Mouse (Mus musculus) midbrain, embryonic 16.5 days (tissue): ENCODE results near the gene Cdc26. TPM values are rescaled to one million over a fixed set of nuclear protein-coding genes. Genes with fewer than 3 reads are reported as not detected.
A peak's percentile ranks its signal among the peaks of the same experiment; 100 is the strongest.

Source experiments
- ATAC-seq: fragments of 200-750 bp; cut with Nextera tagmentation; 2 replicates; pipeline ENCODE4 v1.8.0; 2017; ENCODE audit warnings: moderate TSS enrichment
- H3K27ac ChIP-seq: fragments of 300-500 bp; sonication (generic); 2 replicates; pipeline ENCODE4 v1.5.1; 2014; ENCODE audit warnings: mild to moderate bottlenecking, low read length, mixed read lengths
- H3K27me3 ChIP-seq: fragments of 300-500 bp; sonication (generic); 2 replicates; pipeline ENCODE4 v1.6.1; 2014; ENCODE audit warnings: low read depth, low read length, mixed read lengths; ENCODE audit not compliant: control insufficient read depth, insufficient read depth
- H3K36me3 ChIP-seq: fragments of 300-500 bp; sonication (generic); 2 replicates; pipeline ENCODE4 v1.6.1; 2014; ENCODE audit warnings: mild to moderate bottlenecking, low read length, moderate library complexity, mixed read lengths; ENCODE audit not compliant: control insufficient read depth, insufficient read depth
- H3K4me1 ChIP-seq: fragments of 300-500 bp; sonication (generic); 2 replicates; pipeline ENCODE4 v1.6.1; 2014; ENCODE audit warnings: mild to moderate bottlenecking, low read length, mixed read lengths; ENCODE audit not compliant: control insufficient read depth, insufficient read depth
- H3K4me2 ChIP-seq: fragments of 300-500 bp; sonication (generic); 2 replicates; pipeline ENCODE4 v1.6.1; 2014; ENCODE audit warnings: mild to moderate bottlenecking, low read length, mixed read lengths
- H3K4me3 ChIP-seq: fragments of 300-500 bp; sonication (generic); 2 replicates; pipeline ENCODE4 v1.5.1; 2014; ENCODE audit warnings: low read depth, mild to moderate bottlenecking, low read length, moderate library complexity, mixed read lengths
- H3K9ac ChIP-seq: fragments of 300-500 bp; sonication (generic); 2 replicates; pipeline ENCODE4 v1.6.1; 2014; ENCODE audit warnings: low read depth, low read length, mixed read lengths
- H3K9me3 ChIP-seq: fragments of 300-500 bp; sonication (generic); replicated peaks from 2 replicates; pipeline ENCODE4 v1.6.1; 2014; ENCODE audit warnings: mild to moderate bottlenecking, low read length, mixed read lengths; ENCODE audit not compliant: control insufficient read depth, poor library complexity, severe bottlenecking
- WGBS: fragments of 180-500 bp; shearing (Covaris S2); extraction: QIAGEN DNeasy Blood & Tissue Kit; methylation state at CpG from one replicate; pipeline ENCODE4 v1.1.7; 2014; 5-methylcytosine and 5-hydroxymethylcytosine counted together
- polyA plus RNA-seq: library from polyadenylated mRNA; unstranded; fragments of >200 nt; fragmentation: Nextera tagmentation; extraction: Ambion mirVana; gene quantifications from 2 replicates; pipeline ENCODE4 v1.2.1, GENCODE M21; 2015

Gene Cdc26
- polyA plus RNA-seq, result 75.1 and 76.4 TPM in 2 replicates

DNA sequence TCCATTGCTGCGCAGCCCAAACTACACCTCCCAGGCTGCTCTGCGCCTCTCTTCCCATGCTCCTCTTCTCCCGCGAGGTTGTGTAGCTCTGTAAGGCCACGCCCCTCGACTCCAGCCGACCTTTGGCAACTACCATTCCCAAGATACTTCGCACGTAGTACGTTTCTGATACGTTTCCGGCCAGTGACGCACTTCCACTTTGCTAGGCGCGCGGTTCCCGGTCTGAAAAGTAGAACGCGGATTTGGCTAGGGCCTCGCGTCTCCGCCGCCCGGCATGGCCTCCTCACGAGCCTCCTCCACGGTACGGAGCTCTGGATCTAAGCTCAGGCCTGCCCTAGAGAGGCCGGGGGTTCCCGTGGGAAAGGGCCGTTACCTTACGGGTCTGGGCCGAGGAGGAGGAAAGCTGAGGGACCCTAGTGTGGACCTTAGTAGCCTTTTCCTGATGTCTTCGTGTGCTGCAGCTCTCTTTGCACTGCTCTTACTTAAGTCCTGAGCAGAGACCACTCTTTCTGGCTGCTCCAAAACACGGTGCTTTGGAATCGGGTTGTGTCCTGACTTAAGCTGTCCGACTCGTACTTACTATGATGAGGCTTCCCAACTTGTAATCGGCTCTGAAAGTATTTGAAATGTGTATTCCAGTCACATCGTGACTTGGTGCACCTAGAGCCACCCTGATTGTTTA, at the start of gene Cdc26, which contains the start of gene Prpf4:
Gene Cdc26 (minus strand): TSS at position 42 of the 682 bp plus-strand sequence.
Gene Prpf4 (plus strand): TSS at position 197 of the 682 bp plus-strand sequence.
- no peaks in the 10 kb centered on the region for H3K27me3 ChIP-seq
- peak within 1 kb of the TSS; percentile 72 for H3K4me2 ChIP-seq
- peaks cover 12% of the 10 kb centered on the region for H3K36me3 ChIP-seq
- H3K4me3 ChIP-seq, result peak within 1 kb of the TSS; percentile 68
- peak; percentile 100 for ATAC-seq
- H3K4me1 ChIP-seq, result peaks cover 31% of the 10 kb centered on the region
- peak within 1 kb of the TSS; percentile 78 for H3K27ac ChIP-seq
- under 1% methylated on average over 39 of the region's 39 CpGs for WGBS
- H3K9me3 ChIP-seq, result no peaks in the 10 kb centered on the region
- H3K9ac ChIP-seq, result peak within 1 kb of the TSS; percentile 78

DNA sequence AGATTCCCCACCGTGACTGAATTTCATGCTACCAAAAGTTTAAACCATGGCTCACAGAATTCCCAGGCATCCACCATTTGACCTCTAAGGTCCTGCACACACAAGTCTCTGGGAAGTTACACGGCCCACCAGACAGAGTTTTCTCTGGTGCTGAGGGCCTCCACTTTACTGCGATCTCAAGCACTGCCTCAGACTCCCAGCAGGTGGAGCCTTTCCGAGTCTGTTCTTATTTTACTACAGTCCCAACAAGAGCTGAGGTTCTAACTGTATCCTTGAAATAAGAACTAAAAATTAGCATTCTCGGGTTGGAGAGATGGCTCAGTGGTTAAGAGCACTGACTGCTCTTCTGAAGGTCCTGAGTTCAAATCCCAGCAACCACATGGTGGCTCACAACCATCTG, 46.6 kb upstream of the Cdc26 start:
- H3K36me3 ChIP-seq, result 0 out of 2 replicates have a peak, but pooled peaks cover 2% of the 10 kb centered on the region
- no peaks in the 10 kb centered on the region for H3K27me3 ChIP-seq
- no peak for ATAC-seq
- no peaks in the 10 kb centered on the region for H3K4me1 ChIP-seq
- H3K9ac ChIP-seq, result no peak overlapping the region
- no peak overlapping the region for H3K27ac ChIP-seq
- WGBS, result 62% methylated on average over 5 of the region's 5 CpGs
- no peak overlapping the region for H3K4me3 ChIP-seq
- H3K4me2 ChIP-seq, result no peak overlapping the region
- no peaks in the 10 kb centered on the region for H3K9me3 ChIP-seq

DNA sequence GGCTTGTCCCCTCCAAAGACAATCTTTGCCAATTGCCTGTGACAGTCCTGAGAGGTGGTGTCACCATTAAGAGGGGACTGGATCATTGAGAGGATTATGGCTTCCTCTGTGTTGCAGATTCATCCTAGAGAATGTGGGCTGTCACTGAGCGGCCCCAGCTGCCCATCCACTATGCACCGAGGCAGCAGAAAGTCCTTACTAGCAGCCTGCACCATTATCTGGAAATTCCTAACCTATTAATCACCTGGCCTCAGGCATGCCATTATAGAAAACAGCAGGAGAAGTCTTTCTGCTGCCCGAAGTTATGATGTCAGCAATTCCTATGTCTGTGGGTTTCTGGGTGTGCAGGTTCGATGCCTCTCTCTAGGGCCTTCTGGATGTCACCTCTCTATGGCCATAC, 32.5 kb upstream of the Cdc26 start:
- no peak for ATAC-seq
- no peak overlapping the region for H3K4me3 ChIP-seq
- 84% methylated on average over 4 of the region's 4 CpGs for WGBS
- no peak overlapping the region for H3K4me2 ChIP-seq
- H3K27me3 ChIP-seq, result no peaks in the 10 kb centered on the region
- H3K9ac ChIP-seq, result no peak overlapping the region
- no peaks in the 10 kb centered on the region for H3K4me1 ChIP-seq
- no peaks in the 10 kb centered on the region for H3K9me3 ChIP-seq
- H3K27ac ChIP-seq, result no peak overlapping the region
- no peaks in the 10 kb centered on the region for H3K36me3 ChIP-seq

DNA sequence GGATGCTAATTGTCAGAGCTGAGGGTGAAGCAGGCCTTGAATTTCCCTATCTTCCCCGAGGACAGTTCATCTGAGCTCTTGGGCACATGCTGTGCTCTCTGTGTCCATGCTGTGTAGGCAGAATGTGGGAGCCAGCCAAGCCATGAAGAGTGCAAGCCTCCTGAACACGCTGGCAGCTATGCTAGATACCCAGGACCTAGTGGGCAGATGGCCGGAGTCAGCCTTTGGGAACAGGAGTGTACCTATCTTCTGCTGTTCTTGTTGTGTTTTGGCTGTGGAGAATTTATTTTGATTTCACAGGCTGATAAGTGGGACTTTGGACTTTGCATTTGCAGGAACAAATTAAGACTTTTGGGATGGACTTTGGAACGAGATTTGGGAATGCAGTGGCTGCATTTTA, 32.1 kb upstream of the Cdc26 start:
- Histone ChIP-seq H3K4me1 (no peaks in the 10 kb centered on the region), H3K27ac (no peak overlapping the region), H3K9ac (no peak overlapping the region), H3K9me3 (no peaks in the 10 kb centered on the region), H3K27me3 (no peaks in the 10 kb centered on the region), H3K4me3 (no peak overlapping the region), H3K36me3 (no peaks in the 10 kb centered on the region), H3K4me2 (no peak overlapping the region)
- ATAC-seq, result no peak
- 75% methylated on average over 4 of the region's 4 CpGs for WGBS

DNA sequence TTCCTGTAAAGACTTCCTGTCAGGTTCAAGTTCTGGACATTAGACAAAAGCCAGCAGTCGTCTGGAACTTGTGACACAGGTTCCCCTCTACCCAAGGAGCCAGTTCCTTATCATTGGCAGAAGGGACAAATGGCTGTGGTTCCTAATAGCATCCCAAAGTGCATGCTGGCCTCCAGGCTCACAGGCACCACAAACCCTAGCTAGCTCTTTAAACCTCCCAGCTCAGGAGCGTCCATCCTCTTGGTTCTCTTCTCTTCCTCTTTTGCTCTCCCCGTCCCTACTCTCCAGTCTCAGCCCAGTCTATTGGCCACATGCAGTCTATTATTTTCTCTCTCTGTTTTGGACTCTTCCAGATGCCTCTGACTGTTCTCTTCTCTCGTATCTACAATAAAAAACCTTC, 31.4 kb upstream of the Cdc26 start:
- no peaks in the 10 kb centered on the region for H3K36me3 ChIP-seq
- no peak for ATAC-seq
- H3K4me1 ChIP-seq, result no peaks in the 10 kb centered on the region
- H3K9me3 ChIP-seq, result no peaks in the 10 kb centered on the region
- H3K9ac ChIP-seq, result no peak overlapping the region
- no peaks in the 10 kb centered on the region for H3K27me3 ChIP-seq
- WGBS, result 74% methylated on average over 4 of the region's 4 CpGs
- H3K4me3 ChIP-seq, result no peak overlapping the region
- no peak overlapping the region for H3K4me2 ChIP-seq
- H3K27ac ChIP-seq, result no peak overlapping the region

DNA sequence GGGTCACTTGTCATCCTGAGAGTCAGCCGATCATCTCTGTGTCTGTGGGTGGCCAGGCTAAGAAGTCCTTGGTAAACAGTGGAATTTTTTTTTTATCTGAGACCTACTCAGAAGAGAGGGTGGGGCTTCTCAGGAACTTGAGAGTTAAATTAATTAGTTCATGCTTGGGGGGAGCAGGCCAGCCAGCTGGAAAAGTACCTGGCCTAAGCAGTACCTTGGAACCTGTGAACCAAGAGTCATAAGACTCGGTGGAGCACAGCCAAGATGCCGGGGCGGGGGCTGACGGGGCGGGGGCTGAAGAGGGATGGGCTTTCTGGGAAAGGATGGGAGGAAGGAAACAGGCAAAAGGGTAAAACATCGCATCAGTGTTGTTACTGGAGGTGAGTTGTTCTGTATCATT, 29.4 kb upstream of the Cdc26 start:
- 85% methylated on average over 7 of the region's 7 CpGs for WGBS
- no peak overlapping the region for H3K27ac ChIP-seq

DNA sequence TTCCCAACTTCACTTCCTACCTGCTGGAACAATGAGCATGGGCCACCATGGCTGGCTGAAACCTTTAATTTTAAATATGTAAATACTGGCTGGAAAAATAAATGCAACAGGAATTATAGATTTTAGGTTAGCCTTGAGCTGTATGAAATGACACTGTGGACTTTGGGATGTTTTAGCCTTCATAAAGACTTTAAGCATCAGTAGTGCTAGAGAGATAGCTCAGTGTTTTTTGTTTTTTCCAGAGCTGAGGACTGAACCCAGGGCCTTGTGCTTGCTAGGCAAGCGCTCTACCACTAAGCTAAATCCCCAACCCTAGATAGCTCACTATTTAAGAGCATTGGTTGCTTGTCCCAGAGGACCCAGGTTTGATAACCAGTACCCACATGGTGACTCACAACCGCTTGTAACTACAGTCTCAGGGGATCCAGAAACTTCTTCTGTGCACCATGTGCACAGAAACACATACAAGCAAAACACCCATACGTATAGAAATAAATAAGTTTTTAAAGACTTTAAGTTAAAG, 28.9 kb upstream of the Cdc26 start:
- no peak overlapping the region for H3K4me3 ChIP-seq
- no peaks in the 10 kb centered on the region for H3K9me3 ChIP-seq
- no peaks in the 10 kb centered on the region for H3K27me3 ChIP-seq
- no peak overlapping the region for H3K9ac ChIP-seq
- 94% methylated on average over 3 of the region's 3 CpGs for WGBS
- no peaks in the 10 kb centered on the region for H3K4me1 ChIP-seq
- no peaks in the 10 kb centered on the region for H3K36me3 ChIP-seq
- H3K27ac ChIP-seq, result no peak overlapping the region
- ATAC-seq, result no peak
- no peak overlapping the region for H3K4me2 ChIP-seq

More for the DNA sequence above, 29.4 kb upstream of the Cdc26 start:
- H3K36me3 ChIP-seq, result no peaks in the 10 kb centered on the region
- no peaks in the 10 kb centered on the region for H3K27me3 ChIP-seq
- no peak overlapping the region for H3K9ac ChIP-seq
- H3K4me2 ChIP-seq, result no peak overlapping the region
- ATAC-seq, result no peak
- H3K9me3 ChIP-seq, result no peaks in the 10 kb centered on the region
- no peak overlapping the region for H3K4me3 ChIP-seq
- no peaks in the 10 kb centered on the region for H3K4me1 ChIP-seq

DNA sequence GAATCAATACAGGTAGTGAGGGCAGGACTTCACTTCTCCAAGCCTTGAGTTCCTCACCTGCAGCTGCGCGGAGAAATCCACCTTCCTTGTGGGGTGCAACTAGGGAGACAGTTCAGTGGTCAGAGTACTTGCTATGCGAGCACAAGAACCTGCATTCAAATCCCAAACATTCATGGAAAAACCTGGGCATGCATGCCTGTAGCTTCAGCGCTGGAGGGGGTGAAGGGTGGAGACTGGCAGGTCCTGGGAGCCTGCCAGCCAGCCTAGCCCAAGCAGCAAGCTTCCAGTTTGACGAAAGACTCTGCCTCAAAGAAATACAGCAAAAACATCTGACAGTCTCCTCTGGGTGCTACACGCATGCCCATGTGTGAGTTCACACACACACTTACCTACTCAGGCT, 26.6 kb upstream of the Cdc26 start, which contains the start of gene Rnf183:
Gene Rnf183 (minus strand): TSS at position 172 of the 400 bp plus-strand sequence.
- no peak within 1 kb of the TSS for H3K9ac ChIP-seq

More for the DNA sequence above, 26.6 kb upstream of the Cdc26 start, which contains the start of gene Rnf183:
- Histone ChIP-seq H3K27ac (no peak within 1 kb of the TSS), H3K4me1 (no peaks in the 10 kb centered on the region), H3K36me3 (no peaks in the 10 kb centered on the region), H3K4me3 (no peak within 1 kb of the TSS), H3K4me2 (no peak within 1 kb of the TSS), H3K9me3 (no peaks in the 10 kb centered on the region), H3K27me3 (no peaks in the 10 kb centered on the region)
- WGBS, result 81% methylated on average over 6 of the region's 6 CpGs
- no peak for ATAC-seq
